Mouse (Mus musculus) midbrain, embryonic 11.5 days (tissue): ENCODE measurements around the gene Atp1a3. TPM values are rescaled to one million over a fixed set of nuclear protein-coding genes. Genes with fewer than 3 reads are reported as not detected.
A peak's percentile ranks its signal among the peaks of the same experiment; 100 is the strongest.

Source experiments
- ATAC-seq: fragments of 200-750 bp; cut with Nextera tagmentation; 2 replicates; pipeline ENCODE4 v1.8.0; 2017; ENCODE audit warnings: moderate TSS enrichment, moderate library complexity; ENCODE audit not compliant: low FRiP score
- DNase-seq: peaks from one replicate; pipeline ENCODE4 v3.0.0; 2015; ENCODE audit warnings: low spot score; ENCODE audit errors: missing footprints
- H3K27ac ChIP-seq: fragments of 300-500 bp; sonication (generic); 2 replicates; pipeline ENCODE4 v1.5.1; 2014; ENCODE audit warnings: low read depth, low read length
- H3K27me3 ChIP-seq: fragments of 300-500 bp; sonication (generic); 2 replicates; pipeline ENCODE4 v1.6.1; 2014; ENCODE audit warnings: mild to moderate bottlenecking, low read length, moderate library complexity, mixed read lengths; ENCODE audit not compliant: control insufficient read depth, insufficient read depth
- H3K36me3 ChIP-seq: fragments of 300-500 bp; sonication (generic); 2 replicates; pipeline ENCODE4 v1.6.1; 2014; ENCODE audit warnings: mild to moderate bottlenecking, low read length, moderate library complexity, mixed read lengths; ENCODE audit not compliant: control insufficient read depth, insufficient read depth
- H3K4me1 ChIP-seq: fragments of 300-500 bp; sonication (generic); 2 replicates; pipeline ENCODE4 v1.6.1; 2014; ENCODE audit warnings: low read length; ENCODE audit not compliant: control insufficient read depth, insufficient read depth
- H3K4me2 ChIP-seq: fragments of 300-500 bp; sonication (generic); 2 replicates; pipeline ENCODE4 v1.6.1; 2014; ENCODE audit warnings: mild to moderate bottlenecking, moderate library complexity
- H3K4me3 ChIP-seq: fragments of 300-500 bp; sonication (generic); 2 replicates; pipeline ENCODE4 v1.5.1; 2014; ENCODE audit warnings: low read depth, low read length
- H3K9ac ChIP-seq: fragments of 300-500 bp; sonication (generic); 2 replicates; pipeline ENCODE4 v1.6.1; 2014; ENCODE audit warnings: low read length
- H3K9me3 ChIP-seq: fragments of 300-500 bp; sonication (generic); 2 replicates; pipeline ENCODE4 v1.6.1; 2016; ENCODE audit warnings: low read length; ENCODE audit not compliant: control insufficient read depth
- WGBS: fragments of 180-500 bp; shearing (Covaris S2); extraction: QIAGEN DNeasy Blood & Tissue Kit; methylation state at CpG from one replicate; pipeline ENCODE4 v1.1.7; 2014; 5-methylcytosine and 5-hydroxymethylcytosine counted together
- polyA plus RNA-seq: library from polyadenylated mRNA; unstranded; fragments of >200 nt; fragmentation: Nextera tagmentation; extraction: Ambion mirVana; gene quantifications from 2 replicates; pipeline ENCODE4 v1.2.1, GENCODE M21; 2014

The Atp1a3 gene
- polyA plus RNA-seq, 1 experiment from 2014 or later, result 34.4 TPM

DNA sequence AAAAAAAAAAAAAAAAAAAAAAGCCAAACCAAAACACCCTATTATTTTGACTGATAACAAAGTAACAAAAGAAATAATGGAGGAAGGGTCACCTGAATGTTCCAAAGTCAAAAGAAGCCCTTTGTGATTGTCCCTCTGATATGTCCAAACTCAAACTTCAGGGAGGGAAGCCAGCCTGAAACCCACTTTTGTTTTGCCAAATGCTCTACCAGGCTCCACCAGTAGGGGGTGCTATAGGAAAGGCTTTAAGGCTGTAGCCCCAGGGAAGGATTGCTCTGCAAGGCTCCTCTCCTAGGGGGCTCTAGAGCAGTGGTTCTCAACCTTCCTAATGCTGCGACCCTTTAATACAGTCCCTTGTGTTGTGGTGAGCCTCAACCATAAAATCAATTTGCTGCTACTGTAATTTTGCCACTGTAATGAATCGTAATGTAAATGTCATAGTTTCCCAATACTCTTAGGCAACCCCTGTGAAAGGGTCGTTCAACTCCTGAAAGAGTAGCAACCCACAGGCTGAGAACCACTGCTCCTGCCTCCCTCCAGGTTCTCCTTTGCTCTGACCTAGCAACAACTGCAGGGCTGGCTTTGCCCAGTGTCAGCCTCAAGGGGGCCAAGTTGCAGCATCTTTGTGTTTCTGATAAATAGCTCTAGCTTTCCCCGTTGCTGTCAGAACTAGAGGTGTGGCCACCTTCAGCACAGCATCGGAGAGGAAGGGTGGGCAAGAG, 24.4 kb upstream of the Atp1a3 start:
- Histone ChIP-seq H3K27ac (no peak overlapping the region), H3K27me3 (no peaks in the 10 kb centered on the region), H3K9me3 (no peaks in the 10 kb centered on the region), H3K36me3 (peaks cover 8% of the 10 kb centered on the region; the same call in 1 of the 2 replicates), H3K9ac (no peak overlapping the region), H3K4me1 (no peaks in the 10 kb centered on the region), H3K4me3 (no peak overlapping the region), H3K4me2 (no peak overlapping the region)
- peak; percentile 98 for DNase-seq
- peak; percentile 59; the same call in 1 of the 2 replicates for ATAC-seq
- 52% methylated on average over 5 of the region's 5 CpGs for WGBS

DNA sequence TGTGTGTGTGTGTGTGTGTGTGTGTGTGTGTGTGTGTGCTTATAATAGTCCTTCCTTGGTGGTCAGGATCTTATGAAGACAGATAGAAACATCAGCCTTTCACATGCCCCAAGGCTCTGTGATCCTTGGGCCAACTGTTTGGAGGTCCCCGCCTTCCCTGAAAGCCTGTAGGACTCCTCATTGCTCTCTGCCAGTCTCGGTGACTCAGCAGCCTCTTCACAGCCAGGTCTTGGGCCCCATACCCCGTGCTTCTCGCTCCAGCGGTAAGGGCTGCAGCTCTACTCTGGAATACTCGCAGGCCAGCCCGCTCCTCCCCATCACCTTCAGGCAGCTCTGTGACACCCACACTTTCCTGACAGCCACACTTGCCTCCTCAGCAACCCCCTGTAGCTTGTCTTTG, 20.7 kb upstream of the Atp1a3 start:
- Histone ChIP-seq H3K9ac (no peak overlapping the region), H3K36me3 (peaks cover 10% of the 10 kb centered on the region; the same call in 1 of the 2 replicates), H3K4me2 (no peak overlapping the region), H3K27ac (no peak overlapping the region), H3K27me3 (no peaks in the 10 kb centered on the region), H3K4me1 (no peaks in the 10 kb centered on the region), H3K4me3 (no peak overlapping the region), H3K9me3 (no peaks in the 10 kb centered on the region)
- DNase-seq (no peak), ATAC-seq (no peak)
- WGBS, result 58% methylated on average over 7 of the region's 7 CpGs

DNA sequence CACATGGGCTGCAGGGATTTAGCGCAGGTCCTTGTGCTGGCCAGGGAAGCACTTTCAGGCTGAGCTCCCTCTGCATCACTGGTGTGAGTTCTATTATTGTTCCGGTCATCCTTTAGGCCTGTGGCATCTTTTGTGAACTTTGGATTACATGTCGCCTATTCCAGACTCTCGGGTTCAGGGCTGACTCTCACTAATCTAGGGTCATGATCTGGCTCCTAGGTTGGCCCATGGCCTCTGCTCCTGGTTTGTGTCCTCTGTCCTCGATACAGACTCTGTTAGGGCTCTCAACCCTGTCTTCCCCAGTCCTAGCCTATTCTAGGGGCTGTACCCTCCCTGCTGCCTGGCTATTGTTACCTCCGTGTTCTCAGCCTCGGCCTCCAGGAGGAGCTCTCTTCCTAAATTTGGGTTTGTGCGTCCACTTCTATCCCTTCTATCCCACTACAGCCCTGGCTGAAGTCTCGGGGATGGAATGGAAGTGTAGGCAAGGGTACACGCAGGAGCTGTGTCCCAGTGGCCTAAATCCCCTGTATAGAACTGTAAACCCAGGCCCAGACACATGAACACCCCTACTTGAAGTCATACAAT, 20.2 kb upstream of the Atp1a3 start:
- Histone ChIP-seq H3K4me1 (no peaks in the 10 kb centered on the region), H3K27me3 (no peaks in the 10 kb centered on the region), H3K4me2 (no peak overlapping the region), H3K9ac (no peak overlapping the region), H3K9me3 (no peaks in the 10 kb centered on the region), H3K4me3 (no peak overlapping the region), H3K27ac (no peak overlapping the region), H3K36me3 (peaks cover 13% of the 10 kb centered on the region; the same call in 1 of the 2 replicates)
- DNase-seq (peak; percentile 84), ATAC-seq (no peak)
- 58% methylated on average over 10 of the region's 10 CpGs for WGBS

DNA sequence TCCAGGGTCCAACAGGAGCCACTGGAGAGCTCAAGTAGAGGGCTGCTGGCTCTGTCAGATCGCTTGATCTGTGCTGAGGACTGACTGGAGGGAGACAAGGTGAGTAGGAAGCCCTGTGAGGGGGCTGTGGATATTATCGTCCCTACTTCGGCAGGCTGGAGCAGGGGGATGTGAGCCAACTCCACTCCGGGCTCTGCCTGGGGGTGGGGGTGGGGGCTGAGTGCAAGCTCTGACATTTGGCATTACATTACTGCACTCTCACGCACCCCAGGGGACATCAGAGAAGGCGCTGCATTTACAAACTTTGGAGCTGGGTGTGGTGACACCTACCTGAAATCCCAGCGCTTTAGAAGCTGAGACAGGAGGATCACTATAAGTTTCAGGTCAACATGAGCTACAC, 5.8 kb upstream of the Atp1a3 start:
- Histone ChIP-seq H3K36me3 (no peaks in the 10 kb centered on the region; the same call in none of the 2 replicates), H3K9me3 (no peaks in the 10 kb centered on the region), H3K27ac (no peak overlapping the region), H3K4me3 (no peak overlapping the region), H3K4me2 (no peak overlapping the region), H3K27me3 (peaks cover 53% of the 10 kb centered on the region), H3K4me1 (peaks cover 17% of the 10 kb centered on the region), H3K9ac (no peak overlapping the region)
- DNase-seq, result no peak
- 64% methylated on average over 7 of the region's 7 CpGs for WGBS
- no peak for ATAC-seq

DNA sequence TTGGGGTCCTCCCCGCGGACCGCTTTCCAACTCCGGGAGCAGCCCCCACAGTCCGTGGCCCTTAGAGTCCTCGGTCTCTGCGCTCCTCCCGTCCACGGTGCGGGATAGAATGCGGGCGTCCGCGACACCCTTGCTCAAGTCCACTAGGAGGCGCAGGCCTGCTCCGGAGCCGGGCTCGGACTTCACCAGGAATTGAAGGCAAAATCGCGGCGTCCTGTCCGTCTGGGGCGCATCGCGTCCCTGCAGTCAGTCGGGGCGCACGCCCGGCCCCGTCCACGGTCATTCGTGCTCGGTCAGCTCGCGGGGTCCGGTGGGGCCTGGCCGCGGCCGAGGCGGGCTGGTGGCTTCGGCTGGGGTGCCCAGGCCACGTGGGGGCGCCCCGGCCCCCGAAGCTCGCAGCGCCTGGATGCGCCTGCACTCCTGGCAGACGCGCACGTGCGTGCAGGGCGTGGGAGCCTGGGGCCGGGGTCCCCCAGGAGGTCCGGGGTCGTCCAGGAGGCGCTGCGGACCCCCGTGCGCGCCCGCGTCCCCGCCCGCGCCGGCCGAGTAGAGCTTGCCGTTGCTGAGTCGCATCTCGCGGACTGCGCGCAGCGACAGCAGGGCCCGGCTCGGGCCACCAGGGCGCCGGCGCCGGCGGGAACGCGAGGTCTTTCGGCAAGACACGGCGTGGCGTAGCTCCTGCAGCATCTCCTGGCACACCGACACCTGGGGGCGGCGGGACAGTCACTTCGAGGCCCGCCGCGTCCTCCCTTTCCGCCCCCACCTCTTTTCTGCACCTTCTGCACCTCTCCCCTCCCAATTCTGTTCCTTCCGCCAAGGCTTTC, 4.5 kb upstream of the Atp1a3 start:
- Histone ChIP-seq H3K9me3 (no peaks in the 10 kb centered on the region), H3K4me3 (peak overlapping the region; percentile 28), H3K4me2 (peak overlapping the region; percentile 56), H3K36me3 (no peaks in the 10 kb centered on the region; the same call in 1 of the 2 replicates), H3K4me1 (peaks cover 25% of the 10 kb centered on the region), H3K9ac (peak overlapping the region; percentile 43), H3K27ac (0 out of 2 replicates have a peak overlapping the region, but pooled peaks have one; percentile 40), H3K27me3 (peaks cover 57% of the 10 kb centered on the region)
- 1% methylated on average over 94 of the region's 97 CpGs for WGBS
- DNase-seq, result peak; percentile 92
- peak; percentile 31 for ATAC-seq

DNA sequence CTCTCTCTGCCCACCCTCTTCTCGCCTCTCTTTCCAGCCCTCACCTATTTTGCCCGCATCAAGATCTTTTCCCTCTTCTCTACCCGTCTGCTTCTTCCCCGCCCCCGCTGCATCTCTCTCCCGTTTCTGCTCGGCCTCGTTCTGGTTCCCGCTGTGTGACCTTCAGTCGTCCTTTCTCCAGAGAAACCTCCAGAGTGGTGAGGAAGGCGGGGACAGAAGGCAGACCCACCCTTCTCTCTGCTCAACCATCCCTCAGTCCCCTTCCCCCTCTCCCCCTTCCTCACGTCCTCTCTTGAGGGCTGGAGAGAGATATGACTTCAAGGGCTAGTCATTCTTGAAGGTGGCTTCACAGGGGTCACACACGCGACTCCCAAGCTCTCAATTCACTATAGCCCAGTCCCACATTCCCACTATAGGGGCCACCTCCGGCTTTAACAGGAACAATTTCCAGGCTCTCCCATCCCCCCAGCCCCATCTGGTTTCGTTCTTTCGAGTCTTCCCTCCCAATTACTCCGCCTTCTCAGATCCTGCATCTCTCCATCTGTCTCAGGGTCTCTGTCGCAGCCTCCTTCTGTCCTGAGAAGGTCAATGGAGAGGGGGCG, 3.4 kb upstream of the Atp1a3 start:
- Histone ChIP-seq H3K27ac (peak overlapping the region; percentile 77), H3K4me1 (peaks cover 29% of the 10 kb centered on the region), H3K36me3 (no peaks in the 10 kb centered on the region), H3K27me3 (peaks cover 59% of the 10 kb centered on the region), H3K9ac (peak overlapping the region; percentile 4; the same call in 1 of the 2 replicates), H3K9me3 (no peaks in the 10 kb centered on the region), H3K4me3 (no peak overlapping the region), H3K4me2 (peak overlapping the region; percentile 26)
- DNase-seq (peak; percentile 92), ATAC-seq (peak; percentile 24; the same call in 1 of the 2 replicates)
- 7% methylated on average over 20 of the region's 20 CpGs for WGBS

DNA sequence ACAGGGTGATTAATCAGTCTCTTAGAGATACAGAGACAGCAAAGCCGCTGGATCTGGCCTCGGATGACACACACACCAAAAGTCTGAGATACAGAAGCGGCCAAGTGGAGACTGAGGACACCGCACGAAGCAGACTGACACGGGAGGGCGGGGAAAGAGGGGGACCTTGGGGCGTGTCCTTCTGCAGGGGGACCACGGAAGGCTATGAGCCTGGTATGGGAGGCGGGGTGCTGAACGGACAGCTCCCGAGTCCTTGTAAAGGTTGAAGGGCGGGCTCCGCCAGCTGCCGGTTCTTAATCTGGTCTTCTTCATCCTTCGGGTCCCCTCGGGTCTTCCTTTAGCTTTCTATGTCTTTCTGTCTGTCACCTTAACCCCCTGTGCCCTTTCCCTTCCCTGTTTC, 2.9 kb upstream of the Atp1a3 start:
- peaks cover 29% of the 10 kb centered on the region for H3K4me1 ChIP-seq
- H3K4me3 ChIP-seq, result peak overlapping the region; percentile 8; the same call in 1 of the 2 replicates
- under 1% methylated on average over 17 of the region's 17 CpGs for WGBS
- peak overlapping the region; percentile 4; the same call in 1 of the 2 replicates for H3K9ac ChIP-seq
- ATAC-seq (no peak), DNase-seq (peak; percentile 94)
- peaks cover 59% of the 10 kb centered on the region for H3K27me3 ChIP-seq
- H3K36me3 ChIP-seq, result no peaks in the 10 kb centered on the region
- H3K27ac ChIP-seq, result peak overlapping the region; percentile 77
- peak overlapping the region; percentile 26 for H3K4me2 ChIP-seq
- no peaks in the 10 kb centered on the region for H3K9me3 ChIP-seq

DNA sequence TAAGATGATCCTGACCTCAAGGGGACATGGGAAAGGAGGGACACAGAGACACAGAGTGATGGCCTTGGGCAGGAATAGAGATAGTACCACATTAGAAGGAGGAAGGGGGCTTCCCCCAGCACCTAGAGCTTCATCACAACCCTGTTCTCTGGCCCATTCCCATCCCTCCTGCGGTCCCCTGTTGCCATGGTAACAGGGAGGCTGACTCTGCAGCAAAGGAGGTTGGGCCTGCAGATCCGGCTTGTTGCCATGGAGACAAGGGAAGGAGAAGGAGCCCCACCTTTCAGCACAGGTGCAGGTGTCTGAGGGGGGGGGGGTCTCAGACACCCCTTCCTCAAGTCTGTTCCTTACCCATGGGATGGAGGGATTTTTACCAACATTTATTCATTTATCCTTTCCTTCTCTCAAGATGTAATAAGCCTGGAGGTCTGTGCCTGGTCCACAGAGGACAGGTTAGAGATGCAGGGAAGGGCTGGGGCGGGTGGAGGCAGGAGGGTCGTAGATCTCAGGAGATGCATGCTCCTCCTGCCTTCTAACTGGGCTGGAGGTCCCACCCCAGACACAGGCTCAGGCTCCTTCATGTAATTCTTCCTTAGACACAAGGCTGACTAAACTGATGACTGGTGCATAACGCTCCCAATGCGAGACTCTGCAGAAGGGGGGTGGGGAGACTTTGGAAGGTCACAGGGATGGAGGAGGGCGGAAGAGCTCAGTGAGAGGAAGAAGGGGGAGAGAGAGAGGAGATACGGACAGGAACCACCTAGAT, 2.0 kb upstream of the Atp1a3 start:
- ATAC-seq (peak; percentile 17; the same call in 1 of the 2 replicates), DNase-seq (peak; percentile 90)
- Histone ChIP-seq H3K36me3 (no peaks in the 10 kb centered on the region), H3K27me3 (peaks cover 59% of the 10 kb centered on the region), H3K9ac (peak overlapping the region; percentile 4; the same call in 1 of the 2 replicates), H3K4me2 (peak overlapping the region; percentile 26; the same call in 1 of the 2 replicates), H3K4me1 (peaks cover 31% of the 10 kb centered on the region), H3K27ac (peak overlapping the region; percentile 77), H3K4me3 (no peak overlapping the region), H3K9me3 (no peaks in the 10 kb centered on the region)
- WGBS, result 17% methylated on average over 8 of the region's 8 CpGs
